Mouse (Mus musculus): ENCODE results near the gene Klhl33.
A peak's percentile ranks its signal among the peaks of the same experiment; 100 is the strongest.
"Not testable (repeated sequence)": the region's sequence is repeated elsewhere in the genome, so short reads cannot be mapped to it uniquely, and the experiment has no call there.

Gene Klhl33

GRCm38 (mm10) chr14:50897374-50897765 lies at the start of gene Klhl33:
Gene Klhl33, minus strand, starts transcription at chr14:50897507.
- DNase-seq: peak; percentile 45

- DNase-seq: not testable (repeated sequence)
These were observed 48.2 kb upstream of the Klhl33 start for GRCm38 (mm10) chr14:50945526-50945925.

GRCm38 (mm10) chr14:50945081-50945480 lies 47.8 kb upstream of the Klhl33 start:
- not testable (repeated sequence) for DNase-seq

- not testable (repeated sequence) for DNase-seq
These were observed 47.3 kb upstream of the Klhl33 start for GRCm38 (mm10) chr14:50944668-50945033.

- peak; percentile 87 for DNase-seq
These were observed 46.8 kb upstream of the Klhl33 start, which contains the start of gene Gm49342 for GRCm38 (mm10) chr14:50943932-50944667. Gene Gm49342, plus strand, starts transcription at chr14:50944517.

- no peak for DNase-seq
These were observed 41.6 kb upstream of the Klhl33 start for GRCm38 (mm10) chr14:50938940-50939339.

GRCm38 (mm10) chr14:50938119-50938908 lies 41.0 kb upstream of the Klhl33 start:
- no peak for DNase-seq

- DNase-seq: no peak
These were observed 39.3 kb upstream of the Klhl33 start for GRCm38 (mm10) chr14:50936649-50937048.

GRCm38 (mm10) chr14:50931493-50932020 lies 34.2 kb upstream of the Klhl33 start:
- DNase-seq: no peak

- DNase-seq: peak; percentile 99
These were observed 33.6 kb upstream of the Klhl33 start, which contains the start of the genes Pip4p1 and Pnp for GRCm38 (mm10) chr14:50930754-50931492. Gene Pip4p1, minus strand, starts transcription at chr14:50930856. Gene Pnp, plus strand, starts transcription at chr14:50931082.

- peak; percentile 85 for DNase-seq
These were observed 33.1 kb upstream of the Klhl33 start for GRCm38 (mm10) chr14:50930377-50930753.

GRCm38 (mm10) chr14:50929951-50930350 lies 32.6 kb upstream of the Klhl33 start:
- DNase-seq: no peak

- DNase-seq: no peak
These were observed 30.1 kb upstream of the Klhl33 start for GRCm38 (mm10) chr14:50927366-50927765.

GRCm38 (mm10) chr14:50925111-50925920 lies 28.0 kb upstream of the Klhl33 start:
- DNase-seq: no peak

GRCm38 (mm10) chr14:50924281-50925064 lies 27.2 kb upstream of the Klhl33 start, which contains the start of the genes Osgep and Apex1:
Gene Osgep, minus strand, starts transcription at chr14:50924893.
Gene Apex1, plus strand, starts transcription at chr14:50924968.
- peak; percentile 95 for DNase-seq

GRCm38 (mm10) chr14:50923437-50923836 lies 26.1 kb upstream of the Klhl33 start:
- DNase-seq: not testable (repeated sequence)

- DNase-seq: no peak
These were observed 14.0 kb upstream of the Klhl33 start for GRCm38 (mm10) chr14:50911356-50911755.

GRCm38 (mm10) chr14:50908126-50908525 lies 10.8 kb upstream of the Klhl33 start:
- no peak for DNase-seq

- not testable (repeated sequence) for DNase-seq
These were observed 8.0 kb upstream of the Klhl33 start for GRCm38 (mm10) chr14:50905327-50905726.

GRCm38 (mm10) chr14:50904828-50905129 lies 7.5 kb upstream of the Klhl33 start:
- DNase-seq: no peak

Data from cerebellum, adult 11 months (tissue).